Mouse (Mus musculus) forebrain, embryonic 15.5 days (tissue): Measurements from ENCODE around the gene Ppp1r35. TPM values are rescaled to one million over a fixed set of nuclear protein-coding genes. Genes with fewer than 3 reads are reported as not detected.
A peak's percentile ranks its signal among the peaks of the same experiment; 100 is the strongest.

Source experiments
- ATAC-seq: fragments of 200-750 bp; cut with Nextera tagmentation; replicated peaks from 2 replicates; pipeline ENCODE4 v1.8.0; 2017; ENCODE audit warnings: mild to moderate bottlenecking, moderate TSS enrichment, moderate library complexity
- H3K27ac ChIP-seq: fragments of 300-500 bp; sonication (generic); replicated peaks from 2 replicates; pipeline ENCODE4 v1.5.1; 2015; ENCODE audit warnings: mild to moderate bottlenecking, inconsistent platforms
- H3K27me3 ChIP-seq: fragments of 300-500 bp; sonication (generic); 2 replicates; pipeline ENCODE4 v1.6.1; 2015; ENCODE audit warnings: inconsistent platforms
- H3K36me3 ChIP-seq: fragments of 300-500 bp; sonication (generic); 2 replicates; pipeline ENCODE4 v1.6.1; 2015; ENCODE audit warnings: mild to moderate bottlenecking, inconsistent platforms
- H3K4me1 ChIP-seq: fragments of 300-500 bp; sonication (generic); 2 replicates; pipeline ENCODE4 v1.6.1; 2015; ENCODE audit warnings: inconsistent platforms
- H3K4me2 ChIP-seq: fragments of 300-500 bp; sonication (generic); replicated peaks from 2 replicates; pipeline ENCODE4 v1.6.1; 2015; ENCODE audit warnings: mild to moderate bottlenecking, inconsistent platforms
- H3K4me3 ChIP-seq: fragments of 300-500 bp; sonication (generic); 2 replicates; pipeline ENCODE4 v1.5.1; 2015; ENCODE audit warnings: mild to moderate bottlenecking, inconsistent platforms
- H3K9ac ChIP-seq: fragments of 300-500 bp; sonication (generic); replicated peaks from 2 replicates; pipeline ENCODE4 v1.6.1; 2015; ENCODE audit warnings: mild to moderate bottlenecking, inconsistent platforms
- H3K9me3 ChIP-seq: fragments of 300-500 bp; sonication (generic); 2 replicates; pipeline ENCODE4 v1.6.1; 2016; ENCODE audit warnings: inconsistent platforms
- WGBS: fragments of 180-500 bp; shearing (Covaris S2); methylation state at CpG from one replicate; pipeline ENCODE4 v1.1.7; 2015; ENCODE audit warnings: mixed read lengths; 5-methylcytosine and 5-hydroxymethylcytosine counted together
- polyA plus RNA-seq: library from polyadenylated mRNA; unstranded; fragments of >200 nt; fragmentation: Nextera tagmentation; extraction: Ambion mirVana; gene quantifications from 2 replicates; pipeline ENCODE4 v1.2.1, GENCODE M21; 2015

Gene Ppp1r35
- polyA plus RNA-seq, 1 experiment from 2014 or later, result 42.4 TPM

GRCm38 (mm10) chr5:137786109-137786942 lies 7.7 kb downstream of the Ppp1r35 start:
- ATAC-seq, result peak; percentile 80

GRCm38 (mm10) chr5:137787151-137787928 lies 8.7 kb downstream of the Ppp1r35 start, which contains the start of the genes Mepce and Zcwpw1:
Gene Mepce (minus strand): TSS chr5:137787655.
Gene Zcwpw1 (plus strand): TSS chr5:137787798.
- WGBS, result under 1% methylated on average over 48 of the region's 48 CpGs
- H3K36me3 ChIP-seq, result peaks cover 19% of the 10 kb centered on the region
- peak within 1 kb of the TSS; percentile 95 for H3K9ac ChIP-seq
- peak within 1 kb of the TSS; percentile 86 for H3K4me3 ChIP-seq
- H3K27me3 ChIP-seq, result no peaks in the 10 kb centered on the region
- no peaks in the 10 kb centered on the region for H3K9me3 ChIP-seq
- peak within 1 kb of the TSS; percentile 95 for H3K4me2 ChIP-seq
- H3K4me1 ChIP-seq, result peaks cover 35% of the 10 kb centered on the region
- peak within 1 kb of the TSS; percentile 99 for H3K27ac ChIP-seq
- peak; percentile 70 for ATAC-seq

More at GRCm38 (mm10) chr5:137786109-137786942, 7.7 kb downstream of the Ppp1r35 start:
- Histone ChIP-seq H3K9ac (peak overlapping the region; percentile 95), H3K9me3 (no peaks in the 10 kb centered on the region), H3K4me3 (peak overlapping the region; percentile 86), H3K4me1 (peaks cover 44% of the 10 kb centered on the region), H3K36me3 (peaks cover 29% of the 10 kb centered on the region), H3K27me3 (no peaks in the 10 kb centered on the region), H3K4me2 (peak overlapping the region; percentile 95), H3K27ac (peak overlapping the region; percentile 99)
- under 1% methylated on average over 78 of the region's 79 CpGs for WGBS

GRCm38 (mm10) chr5:137788171-137788570 lies 9.5 kb downstream of the Ppp1r35 start:
- Histone ChIP-seq H3K4me2 (peak overlapping the region; percentile 95), H3K9ac (no peak overlapping the region), H3K27me3 (no peaks in the 10 kb centered on the region), H3K9me3 (no peaks in the 10 kb centered on the region), H3K4me1 (peaks cover 27% of the 10 kb centered on the region), H3K36me3 (peaks cover 11% of the 10 kb centered on the region), H3K4me3 (peak overlapping the region; percentile 86), H3K27ac (no peak overlapping the region)
- ATAC-seq, result no peak
- WGBS, result 76% methylated on average over 24 of the region's 24 CpGs

DNA sequence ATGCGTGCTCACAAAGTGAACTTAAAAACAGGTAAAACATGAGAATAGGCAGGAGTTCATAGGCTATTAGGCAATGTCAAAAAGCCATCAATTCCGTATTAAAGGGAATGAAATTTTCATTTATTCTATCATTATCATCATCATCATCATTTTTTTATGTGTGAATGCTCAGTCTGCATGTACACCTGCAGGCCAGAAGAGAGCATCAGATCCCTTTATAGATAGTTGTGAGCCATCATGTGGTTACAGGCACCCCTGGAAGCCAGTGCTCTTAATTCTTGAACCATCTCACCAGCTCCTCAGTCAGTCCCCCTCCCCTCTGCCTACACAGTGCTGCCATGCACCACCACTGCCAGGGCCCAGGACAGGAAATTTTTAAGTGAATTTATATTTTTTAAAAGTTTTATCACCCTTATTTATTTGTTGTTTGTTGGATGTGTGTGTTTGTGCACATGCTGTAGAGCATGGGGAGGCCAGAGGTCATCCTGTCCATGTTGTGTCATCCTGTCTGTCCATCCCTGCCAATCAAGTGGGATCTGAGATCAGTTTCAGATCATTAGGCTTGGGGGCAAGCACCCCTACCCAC lies 10.4 kb downstream of the Ppp1r35 start:
- Histone ChIP-seq H3K4me2 (no peak overlapping the region), H3K27me3 (no peaks in the 10 kb centered on the region), H3K4me3 (no peak overlapping the region), H3K36me3 (peaks cover 5% of the 10 kb centered on the region; the same call in 1 of the 2 replicates), H3K9me3 (no peaks in the 10 kb centered on the region), H3K4me1 (peaks cover 18% of the 10 kb centered on the region), H3K9ac (no peak overlapping the region), H3K27ac (no peak overlapping the region)
- 99% methylated on average over 2 of the region's 2 CpGs for WGBS
- ATAC-seq, result no peak

GRCm38 (mm10) chr5:137791553-137791952 lies 12.9 kb downstream of the Ppp1r35 start:
- Histone ChIP-seq H3K9ac (no peak overlapping the region), H3K4me3 (no peak overlapping the region), H3K27me3 (no peaks in the 10 kb centered on the region), H3K9me3 (no peaks in the 10 kb centered on the region), H3K36me3 (no peaks in the 10 kb centered on the region), H3K4me1 (peaks cover 5% of the 10 kb centered on the region; the same call in 1 of the 2 replicates), H3K4me2 (no peak overlapping the region), H3K27ac (no peak overlapping the region)
- no peak for ATAC-seq

- H3K4me2 ChIP-seq, result no peak overlapping the region
- no peak overlapping the region for H3K4me3 ChIP-seq
- ATAC-seq, result no peak
- H3K9me3 ChIP-seq, result no peaks in the 10 kb centered on the region
- H3K4me1 ChIP-seq, result no peaks in the 10 kb centered on the region
- no peak overlapping the region for H3K27ac ChIP-seq
- no peaks in the 10 kb centered on the region for H3K36me3 ChIP-seq
- no peaks in the 10 kb centered on the region for H3K27me3 ChIP-seq
- WGBS, result 81% methylated on average over 3 of the region's 3 CpGs
- no peak overlapping the region for H3K9ac ChIP-seq
Measured at GRCm38 (mm10) chr5:137796606-137797005, 18.0 kb downstream of the Ppp1r35 start.

DNA sequence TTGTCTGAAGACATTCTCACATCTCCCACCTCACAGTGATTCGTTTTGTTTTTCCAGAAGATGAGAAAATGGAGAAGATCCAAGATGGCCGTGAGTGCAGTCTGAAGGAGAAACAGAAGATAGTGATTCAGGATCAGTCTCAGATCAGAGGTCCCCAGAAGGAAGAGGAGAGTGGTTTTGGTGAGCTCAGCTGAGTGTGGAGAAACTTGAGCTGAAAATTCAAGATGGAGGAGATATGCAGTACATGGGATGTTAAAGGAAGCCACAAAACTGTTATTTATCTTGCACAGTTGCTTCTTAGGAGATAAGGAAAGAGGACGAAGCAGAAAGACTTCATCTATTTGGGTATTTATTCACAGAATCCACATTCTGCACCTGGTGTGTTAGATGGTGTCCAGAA lies 22.3 kb downstream of the Ppp1r35 start:
- H3K4me1 ChIP-seq, result no peaks in the 10 kb centered on the region
- H3K36me3 ChIP-seq, result no peaks in the 10 kb centered on the region
- no peaks in the 10 kb centered on the region for H3K27me3 ChIP-seq
- no peak overlapping the region for H3K27ac ChIP-seq
- 87% methylated on average over 3 of the region's 3 CpGs for WGBS
- no peaks in the 10 kb centered on the region for H3K9me3 ChIP-seq
- H3K4me3 ChIP-seq, result no peak overlapping the region
- H3K4me2 ChIP-seq, result no peak overlapping the region
- ATAC-seq, result no peak
- H3K9ac ChIP-seq, result no peak overlapping the region

GRCm38 (mm10) chr5:137806158-137806557 lies 27.5 kb downstream of the Ppp1r35 start:
- ATAC-seq, result no peak
- Histone ChIP-seq H3K36me3 (no peaks in the 10 kb centered on the region), H3K4me1 (no peaks in the 10 kb centered on the region), H3K4me2 (no peak overlapping the region), H3K27ac (no peak overlapping the region), H3K9ac (no peak overlapping the region), H3K4me3 (no peak overlapping the region), H3K9me3 (no peaks in the 10 kb centered on the region), H3K27me3 (no peaks in the 10 kb centered on the region)
- 79% methylated on average over 1 of the region's 1 CpGs for WGBS

- H3K27me3 ChIP-seq, result no peaks in the 10 kb centered on the region
- H3K4me1 ChIP-seq, result no peaks in the 10 kb centered on the region
- no peak overlapping the region for H3K4me2 ChIP-seq
- no peak overlapping the region for H3K4me3 ChIP-seq
- H3K27ac ChIP-seq, result no peak overlapping the region
- H3K9me3 ChIP-seq, result no peaks in the 10 kb centered on the region
- no peak for ATAC-seq
- 91% methylated on average over 5 of the region's 5 CpGs for WGBS
- H3K36me3 ChIP-seq, result no peaks in the 10 kb centered on the region
- H3K9ac ChIP-seq, result no peak overlapping the region
Measured at GRCm38 (mm10) chr5:137808316-137808715, 29.7 kb downstream of the Ppp1r35 start.

- H3K4me1 ChIP-seq, result no peaks in the 10 kb centered on the region
- no peak overlapping the region for H3K4me3 ChIP-seq
- no peak overlapping the region for H3K4me2 ChIP-seq
- no peaks in the 10 kb centered on the region for H3K9me3 ChIP-seq
- ATAC-seq, result no peak
- H3K27me3 ChIP-seq, result no peaks in the 10 kb centered on the region
- no peak overlapping the region for H3K27ac ChIP-seq
- WGBS, result 80% methylated on average over 4 of the region's 4 CpGs
- H3K9ac ChIP-seq, result no peak overlapping the region
- no peaks in the 10 kb centered on the region for H3K36me3 ChIP-seq
Measured at GRCm38 (mm10) chr5:137817466-137818222, 39.0 kb downstream of the Ppp1r35 start.

GRCm38 (mm10) chr5:137822126-137822525 lies 43.5 kb downstream of the Ppp1r35 start:
- WGBS, result 65% methylated on average over 4 of the region's 4 CpGs
- H3K4me1 ChIP-seq, result no peaks in the 10 kb centered on the region
- no peak overlapping the region for H3K4me2 ChIP-seq
- no peaks in the 10 kb centered on the region for H3K27me3 ChIP-seq
- no peak overlapping the region for H3K27ac ChIP-seq
- no peaks in the 10 kb centered on the region for H3K36me3 ChIP-seq
- H3K9me3 ChIP-seq, result no peaks in the 10 kb centered on the region
- ATAC-seq, result no peak
- no peak overlapping the region for H3K4me3 ChIP-seq
- H3K9ac ChIP-seq, result no peak overlapping the region
